Mouse (Mus musculus) CH12.LX (cell line): Measurements from ENCODE around the gene Tmem178b.

Experiments
- CTCF ChIP-seq, 2 experiments: IDR thresholded peaks in 1 of 2; conservative IDR thresholded peaks in 1 of 2; 2 replicates each; pipeline ENCODE4 v1.5.1; 2011 to 2012; ENCODE audit warnings: low read depth in 2 of 2, low read length in 2 of 2, improper control_type of control experiment in 1 of 2, inconsistent platforms in 1 of 2, mild to moderate bottlenecking in 1 of 2, moderate library complexity in 1 of 2
- ELF1 ChIP-seq: IDR thresholded peaks from 2 replicates; pipeline ENCODE4 v1.6.1; 2014; ENCODE audit warnings: low read depth, mild to moderate bottlenecking, inconsistent platforms, low read length, improper control_type of control experiment
- HCFC1 ChIP-seq: IDR thresholded peaks from 2 replicates; pipeline ENCODE4 v1.6.1; 2012; ENCODE audit warnings: low read depth, mild to moderate bottlenecking, inconsistent platforms, low read length, improper control_type of control experiment
- NELFE ChIP-seq: IDR thresholded peaks from 2 replicates; pipeline ENCODE4 v1.6.1; 2011; ENCODE audit warnings: low read depth, low read length, improper control_type of control experiment
- POLR2A ChIP-seq: IDR thresholded peaks from 2 replicates; pipeline ENCODE4 v1.6.1; 2011; ENCODE audit warnings: low read depth, mild to moderate bottlenecking, improper control_type of control experiment, low read length
- TBP ChIP-seq: conservative IDR thresholded peaks from 2 replicates; pipeline ENCODE4 v1.6.1; 2011; ENCODE audit warnings: low read depth, low read length, improper control_type of control experiment
- UBTF ChIP-seq: IDR thresholded peaks from 2 replicates; pipeline ENCODE4 v1.6.1; 2012; ENCODE audit warnings: low read depth, mild to moderate bottlenecking, inconsistent platforms, low read length, improper control_type of control experiment, moderate library complexity
- ZC3H11A ChIP-seq: IDR thresholded peaks from 2 replicates; pipeline ENCODE4 v1.6.1; 2012; ENCODE audit warnings: low read depth, mild to moderate bottlenecking, inconsistent platforms, low read length, improper control_type of control experiment
- ZKSCAN1 ChIP-seq: IDR thresholded peaks from 2 replicates; pipeline ENCODE4 v1.6.1; 2012; ENCODE audit warnings: low read depth, inconsistent platforms, low read length, improper control_type of control experiment, borderline replicate concordance
- ZNF384 ChIP-seq: IDR thresholded peaks from 2 replicates; pipeline ENCODE4 v1.6.1; 2012; ENCODE audit warnings: low read depth, low read length, improper control_type of control experiment, inconsistent platforms

GRCm38 (mm10) chr6:40238857-40239256, 365.8 kb downstream of the Tmem178b start:
- TF ChIP-seq CTCF (conservative IDR thresholded peaks at IDR 0.05 in 1 of 2, IDR thresholded peaks at IDR 0.05 in 1 of 2; ENCODE audit: low read depth in 2 of 2, low read length in 2 of 2) (no peak), NELFE (no peak), ELF1 (no peak), POLR2A (no peak), ZNF384 (no peak), ZKSCAN1 (no peak), TBP (no peak), ZC3H11A (no peak), UBTF (no peak), HCFC1 (no peak)
